Mouse (Mus musculus): ENCODE measurements around the gene Usp10. TPM values are rescaled to one million over a fixed set of nuclear protein-coding genes. Genes with fewer than 3 reads are reported as not detected.

The Usp10 gene
- total RNA-seq, 1 experiment from 2014 or later = 110 TPM

DNA sequence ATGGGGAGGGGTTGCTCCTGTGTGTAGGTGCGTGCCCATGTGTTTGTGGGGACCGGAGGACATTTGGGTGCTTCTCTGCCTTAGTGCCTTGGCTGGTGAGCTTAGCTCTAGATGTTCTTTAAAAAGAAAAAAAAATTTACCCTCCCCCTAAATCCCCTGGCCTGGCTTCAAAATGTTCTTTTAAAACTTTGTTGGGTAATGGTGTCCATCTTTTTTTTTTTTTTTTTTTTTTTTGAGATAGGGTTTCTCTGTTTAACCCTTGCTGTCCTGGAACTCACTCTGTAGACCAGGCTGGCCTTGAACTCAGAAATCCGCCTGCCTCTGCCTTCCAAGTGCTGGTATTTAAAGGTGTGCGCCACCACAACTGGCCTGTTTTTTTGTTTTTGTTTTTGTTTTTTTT lies 5.1 kb downstream of the Usp10 start:
- no peak for DNase-seq

DNA sequence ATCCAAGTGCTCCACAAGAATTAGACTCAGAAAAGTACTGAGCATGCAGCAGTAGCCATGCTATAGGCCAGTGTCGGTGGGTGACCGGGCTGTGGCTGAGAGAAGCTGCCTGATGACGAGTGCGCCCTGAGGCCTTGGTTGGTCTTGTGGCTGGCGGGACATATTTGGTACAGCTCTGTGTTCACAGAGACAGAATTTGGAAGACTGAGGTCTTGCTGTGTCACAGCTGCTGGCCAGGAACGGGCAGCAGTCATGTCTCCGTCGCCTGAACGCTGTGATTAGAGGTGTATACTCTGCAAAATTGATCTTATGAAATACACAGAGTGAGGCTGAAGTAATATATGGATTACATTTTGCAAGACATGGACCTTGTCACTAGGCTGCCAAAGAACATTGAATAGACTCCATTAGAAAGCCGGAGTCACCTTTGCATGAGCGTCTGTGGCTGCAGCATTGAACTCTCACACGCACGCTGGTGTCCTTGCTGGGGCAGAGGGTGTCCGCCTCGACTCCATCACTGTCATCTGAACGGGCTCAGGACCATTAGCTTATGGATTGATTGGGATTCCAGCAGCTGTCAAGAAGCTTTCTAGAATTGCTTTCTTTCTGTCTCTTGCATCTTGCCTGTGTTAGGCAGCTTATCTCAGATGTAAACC lies 6.2 kb downstream of the Usp10 start:
- DNase-seq = peak; percentile 24

DNA sequence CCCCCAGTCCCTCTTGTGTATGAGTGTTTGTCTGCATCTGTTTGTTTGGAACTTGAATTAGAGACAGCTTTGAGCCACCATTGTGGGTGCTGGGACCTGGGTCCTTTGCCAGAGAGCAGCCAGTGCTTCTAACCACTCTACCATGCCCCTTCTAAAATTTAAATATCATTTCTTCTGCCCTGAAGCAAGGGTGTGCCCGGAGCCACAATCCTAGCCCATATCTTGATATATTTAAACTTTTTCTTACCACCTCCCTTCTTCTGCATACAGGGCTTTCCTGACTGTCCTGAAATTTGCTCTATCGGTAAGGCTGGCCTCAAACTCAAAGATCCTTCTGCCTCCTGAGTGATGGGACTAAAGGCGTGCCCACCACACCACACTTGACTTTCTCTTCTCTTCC lies 7.3 kb downstream of the Usp10 start:
- DNase-seq = no peak

DNA sequence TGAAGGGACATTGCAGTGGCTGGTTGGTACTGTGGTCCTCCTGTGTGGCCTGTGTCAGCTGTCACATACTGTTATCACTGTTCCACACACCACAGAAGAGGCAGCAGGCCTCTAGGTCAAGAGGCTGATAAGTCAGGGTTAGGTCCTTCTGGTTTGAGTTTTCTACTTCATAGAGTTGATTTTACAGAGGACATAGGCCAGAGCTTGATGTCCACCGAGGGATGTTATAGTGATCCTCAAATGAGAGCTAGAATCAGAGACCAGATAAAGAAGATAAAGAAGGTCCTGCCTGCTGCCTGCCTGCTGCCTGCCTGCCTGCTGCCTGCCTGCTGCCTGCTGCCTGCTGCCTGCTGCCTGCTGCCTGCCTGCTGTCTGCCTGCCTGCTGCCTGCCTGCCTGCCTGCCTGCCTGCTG lies 8.0 kb downstream of the Usp10 start:
- no peak for DNase-seq

DNA sequence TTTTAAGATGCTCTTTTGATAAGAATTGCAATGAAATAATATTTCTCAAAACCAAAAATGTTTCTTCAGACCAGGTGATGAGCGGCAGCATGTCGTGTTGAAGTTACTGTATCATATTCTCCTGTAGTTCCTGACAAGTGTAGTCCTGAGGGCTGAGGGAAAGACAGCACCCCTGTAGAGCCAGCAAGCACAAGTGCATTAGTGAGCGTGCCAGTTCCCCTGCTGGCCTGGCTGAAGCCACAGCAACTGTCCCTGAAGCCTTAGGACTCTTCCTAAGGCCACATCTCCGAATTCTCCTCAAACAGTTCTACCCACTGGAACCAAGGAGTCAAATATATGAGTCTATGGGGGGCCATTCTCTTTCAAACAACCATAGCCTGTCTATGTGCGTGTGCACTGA lies 13.1 kb downstream of the Usp10 start:
- DNase-seq = no peak

DNA sequence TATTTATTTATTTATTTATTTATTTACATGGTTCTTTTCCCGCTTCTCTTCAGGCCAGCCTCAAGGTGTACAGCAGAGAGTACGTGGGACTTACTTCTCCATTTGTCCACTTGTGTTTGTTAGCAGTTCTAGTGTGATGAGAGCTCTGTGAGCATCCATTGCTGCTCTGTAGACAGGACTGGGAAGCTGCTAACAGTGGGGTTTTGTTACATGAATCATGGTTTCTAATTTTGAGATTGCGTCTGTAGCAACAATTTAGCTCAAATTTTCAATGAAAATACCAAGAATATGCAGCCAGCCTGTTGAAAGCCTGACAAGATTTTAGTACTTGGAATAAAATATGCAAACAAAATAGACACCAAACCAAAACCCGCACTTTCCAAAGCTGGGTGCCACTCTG lies 15.3 kb downstream of the Usp10 start:
- no peak for DNase-seq

DNA sequence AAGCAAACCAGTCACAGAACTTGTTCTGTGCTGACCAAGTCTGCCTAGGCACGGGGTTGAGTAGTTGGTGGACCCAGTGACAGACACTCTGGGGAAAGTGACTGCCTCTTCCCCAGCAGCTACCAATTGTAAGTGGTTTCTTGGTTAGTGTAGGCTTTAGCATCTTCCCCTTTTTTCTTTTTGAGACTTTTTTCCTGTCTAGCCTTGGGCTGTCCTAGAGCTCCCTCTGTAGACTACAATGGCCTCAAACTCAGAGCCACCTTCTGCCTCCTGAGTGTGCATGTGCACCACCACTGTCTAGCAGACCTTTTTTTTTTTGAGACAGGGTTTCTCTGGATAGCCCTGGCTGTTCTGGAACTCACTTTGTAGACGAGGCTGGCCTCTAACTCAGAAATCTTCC lies 16.3 kb downstream of the Usp10 start:
- no peak for DNase-seq

DNA sequence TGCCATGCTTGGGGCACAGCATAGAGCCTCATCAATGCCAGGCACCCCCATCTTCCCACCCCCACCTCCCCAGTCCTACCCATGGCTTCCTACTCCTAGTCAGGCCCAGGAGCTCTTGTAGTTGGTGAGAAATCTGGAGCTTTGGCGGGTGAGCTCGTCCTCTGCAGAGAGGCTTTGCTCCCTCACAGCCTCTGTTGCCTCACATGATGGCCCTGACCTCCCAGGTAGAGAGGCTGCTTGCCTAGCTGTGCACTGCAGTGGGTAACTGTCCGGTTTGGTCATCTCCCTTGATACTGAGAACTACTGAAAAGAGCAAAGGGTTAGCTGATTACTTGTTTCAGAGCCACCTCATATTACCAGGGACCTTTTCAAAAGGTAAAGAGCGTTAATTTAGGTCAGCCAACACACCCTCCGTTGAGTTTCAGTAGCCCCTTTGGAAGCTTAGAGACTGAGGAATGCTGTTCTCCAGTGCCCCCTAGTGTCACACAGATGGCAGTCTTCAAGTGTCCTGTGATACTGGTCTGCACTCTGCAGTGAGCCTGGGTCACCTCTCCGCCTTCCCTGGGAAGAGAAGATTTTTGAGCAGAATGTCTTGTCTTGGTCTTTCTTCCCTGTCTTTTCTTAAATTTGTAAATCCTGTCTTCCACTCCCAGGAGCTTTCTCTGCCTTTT lies 17.4 kb downstream of the Usp10 start:
- no peak for DNase-seq

DNA sequence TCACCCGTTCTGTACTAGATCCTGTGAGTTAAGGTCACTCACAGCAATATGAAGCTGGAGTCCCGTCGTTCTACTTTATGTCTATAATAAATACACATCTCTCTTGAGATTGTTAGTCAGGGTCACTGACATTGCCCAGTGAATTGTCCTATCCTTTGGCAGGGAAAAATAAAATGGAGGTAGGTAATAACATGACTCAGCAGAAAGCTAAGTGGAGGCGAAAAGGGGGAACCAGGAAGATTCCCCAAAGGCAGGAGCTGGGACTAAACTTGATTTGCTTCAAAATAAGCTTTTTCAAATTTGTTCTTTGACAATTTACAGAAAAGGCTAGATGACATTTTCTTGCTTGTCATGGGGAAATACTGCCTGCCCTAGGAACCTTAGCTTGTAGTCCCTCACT lies 21.2 kb downstream of the Usp10 start:
- DNase-seq = no peak

DNA sequence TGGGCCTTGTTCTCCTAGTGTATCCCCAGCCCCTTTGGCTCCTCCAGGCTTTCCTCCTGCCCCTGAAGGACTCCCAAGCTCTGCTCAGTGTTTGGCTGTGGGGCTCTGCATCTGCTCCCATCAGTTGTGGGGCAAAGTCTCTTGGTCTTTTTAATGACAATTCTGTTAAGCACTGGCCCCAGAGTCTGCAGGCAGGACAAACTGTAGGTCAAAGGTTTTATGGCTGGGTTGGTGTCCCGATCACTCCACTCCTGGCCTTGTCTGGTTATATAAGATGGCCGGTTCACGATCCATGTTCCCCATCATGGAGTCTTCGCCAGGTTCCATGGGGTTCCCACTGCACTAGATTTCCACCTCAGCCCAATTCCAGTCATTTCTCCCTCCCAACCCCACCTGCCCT lies 23.5 kb downstream of the Usp10 start:
- DNase-seq = no peak

DNA sequence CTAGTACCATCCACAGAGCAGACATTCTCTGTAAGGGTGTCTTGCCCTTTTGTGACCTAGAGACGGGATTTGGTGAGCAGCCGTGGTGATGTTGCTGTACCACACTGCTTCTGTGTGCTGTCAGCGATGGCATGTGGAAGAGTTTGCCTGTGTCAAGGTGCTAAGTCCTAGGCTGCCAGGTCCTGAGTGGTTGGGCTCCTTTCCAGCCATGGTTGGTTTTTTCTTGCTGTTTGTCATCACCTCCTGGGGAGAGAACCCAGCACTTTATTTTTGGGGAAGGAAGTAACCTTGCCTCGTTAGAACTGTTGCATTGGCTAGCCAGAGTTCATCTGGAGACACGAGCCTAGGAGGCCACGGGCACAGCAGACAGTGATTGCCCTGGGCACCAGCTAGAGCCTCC lies 25.4 kb downstream of the Usp10 start:
- DNase-seq = no peak

DNA sequence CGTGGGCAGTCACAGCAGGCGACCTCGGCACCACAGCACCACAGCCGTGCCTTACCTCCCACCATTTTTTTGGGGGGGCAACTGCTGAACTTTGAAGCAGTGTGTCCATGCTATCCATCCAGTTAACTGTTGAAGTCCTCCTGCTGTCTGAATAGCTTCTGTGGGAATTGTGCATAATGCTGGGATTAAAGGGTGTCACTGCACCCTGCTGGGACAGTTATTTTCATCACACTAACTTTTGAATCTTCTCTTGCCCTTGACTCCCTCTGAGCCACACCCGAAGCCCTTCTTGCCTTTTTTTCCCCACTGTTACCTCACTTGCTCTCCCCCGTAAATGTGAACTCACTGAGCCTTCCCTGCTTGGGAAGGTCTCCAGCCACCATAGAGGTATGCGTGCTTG lies 28.3 kb downstream of the Usp10 start:
- DNase-seq = no peak

DNA sequence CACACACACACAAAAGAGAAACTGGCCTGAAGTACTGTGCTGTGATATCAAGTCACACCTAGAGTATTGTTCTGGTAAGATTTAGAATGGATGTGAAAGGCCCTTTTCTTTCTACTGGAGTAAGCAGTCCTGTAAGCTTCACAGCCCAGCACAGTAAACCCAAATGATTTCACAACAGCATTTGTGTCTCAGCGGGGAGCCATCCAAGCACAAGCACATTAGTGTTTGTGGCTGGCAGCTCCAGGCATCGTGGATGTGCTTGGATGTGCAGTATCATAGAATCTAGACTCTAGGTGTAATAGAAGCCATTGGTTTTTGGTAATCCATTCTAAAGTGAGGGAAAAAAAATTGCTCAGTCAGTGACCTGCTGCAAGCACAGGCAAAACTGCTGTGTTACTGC lies 29.2 kb downstream of the Usp10 start:
- no peak for DNase-seq

DNA sequence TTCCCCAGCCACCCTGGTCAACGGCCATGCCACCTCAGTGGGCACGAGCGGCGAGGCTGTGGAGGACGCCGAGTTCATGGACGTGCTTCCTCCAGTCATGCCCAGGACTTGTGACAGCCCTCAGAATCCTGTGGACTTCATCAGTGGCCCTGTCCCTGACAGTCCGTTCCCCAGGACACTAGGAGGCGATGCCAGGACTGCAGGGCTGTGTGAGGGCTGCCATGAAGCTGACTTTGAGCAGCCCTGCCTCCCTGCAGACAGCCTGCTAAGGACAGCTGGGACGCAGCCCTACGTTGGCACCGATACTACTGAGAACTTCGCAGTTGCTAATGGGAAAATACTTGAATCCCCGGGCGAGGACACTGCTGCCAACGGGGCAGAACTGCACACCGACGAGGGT lies 31.3 kb downstream of the Usp10 start:
- DNase-seq = no peak

DNA sequence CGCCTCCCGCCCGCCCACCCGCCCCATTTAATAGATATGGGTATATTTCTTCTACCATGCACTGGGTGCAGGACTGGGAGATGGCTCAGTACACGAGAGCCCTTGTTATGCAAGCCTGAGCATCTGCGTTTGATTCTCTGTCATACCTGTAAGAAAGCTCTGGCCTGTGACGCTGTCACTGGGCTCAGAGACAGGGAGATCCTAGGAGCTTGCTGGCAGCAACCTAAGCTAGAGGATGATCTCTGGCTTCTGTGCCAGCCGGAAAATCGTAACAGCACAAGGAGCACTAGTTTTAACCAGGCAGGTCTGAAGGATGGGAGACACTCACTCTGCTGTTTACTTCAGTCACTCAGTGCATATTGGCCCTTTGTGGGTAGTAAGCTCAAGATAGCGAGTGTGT lies 33.5 kb downstream of the Usp10 start:
- DNase-seq = no peak

DNA sequence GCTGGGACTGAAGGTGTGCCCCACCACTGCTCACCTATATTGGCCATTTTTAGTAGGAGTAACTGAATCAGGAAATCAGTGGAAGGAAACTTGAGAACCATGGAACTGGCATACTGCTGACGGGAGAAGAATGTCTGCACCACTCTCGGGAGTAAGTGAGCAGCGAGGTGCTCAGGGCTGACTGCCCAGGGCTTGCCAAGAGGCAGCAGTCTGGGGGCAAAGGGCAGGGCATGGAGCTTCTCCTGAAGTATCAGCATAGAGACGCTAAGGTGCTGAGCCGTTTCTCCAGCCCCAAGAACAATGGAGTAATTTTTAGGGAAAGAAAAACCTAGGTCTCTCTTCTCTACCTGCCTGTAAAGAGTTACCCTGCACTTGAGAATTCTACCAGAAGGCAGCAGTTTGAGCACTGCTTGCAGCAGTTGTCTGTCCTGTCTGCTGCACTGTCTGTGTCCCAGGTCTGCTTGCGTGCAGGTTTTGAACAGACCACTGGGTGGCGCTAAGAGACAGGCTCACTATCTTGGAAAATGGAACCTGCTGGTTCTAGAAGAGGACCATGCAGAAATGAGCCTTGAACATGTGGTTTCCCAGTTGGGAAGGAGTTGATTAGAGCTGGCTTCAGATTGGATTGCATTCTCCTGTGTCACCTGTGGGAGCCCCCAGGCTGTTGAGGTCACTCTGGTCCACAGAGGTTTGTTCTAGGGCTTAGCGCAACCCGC lies 34.1 kb downstream of the Usp10 start:
- peak; percentile 72 for DNase-seq

DNA sequence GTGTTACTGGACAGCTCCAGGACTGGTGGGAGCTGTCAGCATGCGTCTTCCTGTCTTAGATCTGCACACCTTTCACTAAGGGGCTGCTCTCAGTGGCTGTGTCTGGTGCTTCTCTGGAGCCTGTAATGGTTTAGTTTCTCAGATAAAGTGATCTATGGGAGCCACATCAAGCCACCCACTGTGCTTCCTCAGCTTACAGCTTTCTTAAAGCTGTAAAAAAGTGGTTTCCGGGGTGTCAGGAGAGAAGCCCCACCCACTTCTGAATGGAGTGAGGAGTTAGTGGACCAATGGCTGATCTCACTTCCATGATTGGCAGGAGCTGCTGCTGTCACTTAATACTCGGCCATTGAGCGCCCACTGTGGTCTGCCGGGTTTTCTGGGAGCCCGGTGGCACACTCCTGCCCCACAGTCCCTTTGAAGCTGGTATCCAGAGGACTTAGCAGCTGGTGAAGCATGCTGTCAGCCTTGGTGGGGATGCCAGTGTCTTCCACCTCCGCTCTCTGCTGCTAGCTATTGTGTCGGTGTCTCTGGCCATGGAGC lies 36.2 kb downstream of the Usp10 start:
- no peak for DNase-seq

DNA sequence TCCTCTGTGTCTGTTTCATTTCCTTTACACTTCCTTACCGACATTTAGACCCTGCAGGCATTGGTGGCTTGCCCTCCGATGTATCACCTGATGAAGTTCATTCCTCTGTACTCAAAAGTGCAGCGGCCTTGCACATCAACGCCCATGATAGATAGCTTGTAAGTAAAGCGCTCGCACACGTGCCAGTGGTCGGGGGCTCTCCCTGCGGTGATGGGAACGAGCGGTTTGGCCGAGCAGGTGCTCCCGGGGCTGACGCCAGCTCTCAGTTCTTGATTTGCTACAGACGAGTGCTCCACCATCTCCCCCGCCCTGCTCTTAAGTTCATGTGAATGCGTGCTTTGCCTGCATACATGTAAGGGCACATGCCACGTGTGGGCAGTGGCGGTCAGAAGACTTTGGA lies 37.5 kb downstream of the Usp10 start:
- DNase-seq = no peak

DNA sequence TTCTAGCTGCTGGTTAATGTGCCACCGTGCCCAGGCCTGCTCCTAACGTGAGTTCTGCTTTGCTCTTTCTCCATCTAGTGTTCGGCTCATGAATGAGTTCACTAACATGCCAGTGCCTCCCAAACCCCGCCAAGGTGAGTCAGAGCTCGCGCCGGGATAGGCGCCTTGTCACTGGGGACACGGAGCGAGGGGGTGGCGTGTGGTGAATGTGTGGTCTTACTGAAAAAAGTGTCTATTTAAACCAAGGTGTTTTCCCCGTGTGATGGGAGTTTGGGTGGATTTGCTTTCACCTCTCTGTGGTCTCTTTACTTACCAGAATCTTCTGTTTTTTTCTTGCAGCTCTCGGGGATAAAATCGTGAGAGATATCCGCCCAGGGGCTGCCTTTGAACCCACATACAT lies 38.2 kb downstream of the Usp10 start:
- DNase-seq = peak; percentile 68

DNA sequence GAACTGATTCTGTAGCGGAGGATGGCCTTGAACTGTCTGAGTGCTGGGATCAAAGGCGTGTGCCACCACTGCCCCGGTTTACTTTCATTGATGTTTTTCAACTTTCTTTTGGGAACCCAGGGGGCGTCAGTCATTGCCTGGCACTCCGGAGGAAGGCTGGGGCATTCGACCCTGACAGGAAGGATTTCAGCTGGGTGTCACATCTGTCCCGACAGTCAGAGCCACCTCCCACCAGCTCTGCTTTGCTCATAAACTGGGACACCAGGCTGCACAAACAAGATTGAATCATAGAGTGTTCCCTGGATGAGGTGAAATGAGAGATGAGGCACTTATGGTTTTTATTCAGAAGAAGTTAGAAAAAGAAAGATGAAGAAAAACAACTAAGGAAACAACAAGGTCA lies 42.1 kb downstream of the Usp10 start:
- DNase-seq = no peak

DNA sequence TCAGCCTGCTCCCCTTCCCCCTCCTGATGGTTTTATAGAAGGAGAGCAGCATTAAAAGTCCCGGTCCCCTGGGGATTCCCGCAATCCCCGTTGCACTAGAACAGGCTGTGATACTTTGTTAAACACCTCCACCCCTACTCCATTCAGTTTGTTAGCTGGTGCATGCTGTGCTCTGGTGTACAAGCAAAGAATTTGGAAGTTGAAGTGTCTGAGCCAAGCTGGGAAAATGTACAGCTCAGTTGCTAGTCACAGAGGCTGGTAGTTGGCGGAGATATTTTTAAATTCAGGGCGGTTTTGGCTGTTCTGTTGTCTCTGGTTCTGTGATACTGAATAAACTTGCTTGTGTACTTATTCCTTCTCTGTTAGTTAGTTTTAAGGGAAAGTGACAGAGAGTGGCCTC lies 42.6 kb downstream of the Usp10 start:
- no peak for DNase-seq

DNA sequence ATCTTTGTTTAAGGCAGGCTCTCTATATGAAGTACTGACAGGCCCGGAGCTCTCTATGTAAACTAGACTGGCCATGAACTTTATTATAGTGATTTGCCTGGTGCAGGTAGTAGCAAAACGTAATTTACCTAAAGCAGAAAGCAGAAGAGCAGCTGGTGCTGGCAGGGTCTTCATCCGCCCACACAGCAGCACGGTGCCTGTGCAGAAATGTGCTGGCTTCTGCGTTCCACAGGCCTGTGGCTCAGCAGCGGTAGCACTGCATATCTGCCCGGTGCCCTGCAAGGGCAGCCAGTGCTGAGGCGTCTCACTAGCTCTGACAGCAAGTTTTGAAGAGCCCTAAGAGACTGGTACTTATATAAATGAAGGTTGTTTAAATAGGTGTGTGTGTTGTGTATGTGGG lies 45.2 kb downstream of the Usp10 start:
- DNase-seq = no peak

DNA sequence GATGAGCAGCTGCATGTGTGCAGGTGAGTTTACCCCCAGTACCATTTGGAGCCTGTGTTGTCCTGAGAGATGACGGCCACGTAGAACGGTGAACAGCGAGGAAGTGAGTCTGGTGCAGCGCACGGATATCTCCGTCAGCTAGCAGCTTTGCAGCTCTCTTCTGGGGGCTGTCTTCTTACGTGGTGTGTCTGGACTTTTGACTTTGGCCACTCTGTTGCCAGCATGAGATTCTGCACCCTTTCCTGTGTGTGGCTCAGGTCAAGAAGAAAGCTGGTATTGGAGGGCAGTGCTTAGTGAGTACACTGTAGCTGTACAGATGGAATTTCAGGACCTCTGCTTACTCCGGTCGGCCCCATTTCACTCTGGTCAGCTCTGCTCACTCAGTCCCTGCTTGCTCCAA lies 47.9 kb downstream of the Usp10 start:
- DNase-seq = no peak
